Mouse (Mus musculus) gastrocnemius, postnatal 25 days (tissue): ENCODE data around the gene Ptpn21. TPM values are rescaled to one million over a fixed set of nuclear protein-coding genes. Genes with fewer than 3 reads are reported as not detected.

Experiments
- DNase-seq: peaks from one replicate; pipeline ENCODE4 v3.0.0; 2022
- long read RNA-seq, 2 experiments: library from polyadenylated mRNA; stranded (forward); transcript quantifications; one replicate each; pipeline ENCODE4 v2.0.0; 2021
- total RNA-seq, 2 experiments: library from RNA; stranded (reverse); gene quantifications; 1 replicate in 1 of 2; 2 replicates in 1 of 2; pipeline ENCODE4 v1.2.3; 2021

Gene Ptpn21
- 10 to 100 TPM; 21.4 to 31.3 TPM for total RNA-seq
- long read RNA-seq, experiment 1, partial matches to known transcripts, result 7 of 9 reads
- long read RNA-seq, experiment 1, other reads (novel, unspliced or antisense), result 2 of 9 reads
- long read RNA-seq, experiment 2, partial matches to known transcripts, result 5 of 5 reads
- long read RNA-seq, experiment 2, other reads (novel, unspliced or antisense), result 0 of 5 reads

- peak; percentile 68 for DNase-seq
These were observed at the start of gene Ptpn21 for GRCm38 (mm10) chr12:98736951-98737800. Gene Ptpn21 (minus strand): TSS chr12:98737405.

DNA sequence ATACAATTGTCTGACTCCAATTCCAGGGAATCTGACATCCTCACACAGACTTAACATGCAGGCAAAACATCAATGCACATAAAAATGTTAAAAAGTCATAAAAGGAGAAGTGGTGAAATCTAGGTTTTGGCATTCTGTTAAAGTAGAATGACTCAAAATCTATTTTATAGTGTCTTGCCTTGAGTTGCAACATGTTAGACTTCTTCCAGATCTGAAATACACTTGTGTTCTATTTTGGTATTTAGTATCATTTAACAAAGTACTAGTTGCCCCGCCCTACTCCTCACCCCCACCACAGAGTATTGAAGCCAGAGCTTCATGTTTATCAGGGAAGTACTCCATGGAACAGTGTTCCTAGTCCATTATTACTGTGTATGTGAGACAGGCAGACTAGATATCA, 47.0 kb upstream of the Ptpn21 start:
- DNase-seq, result no peak

DNA sequence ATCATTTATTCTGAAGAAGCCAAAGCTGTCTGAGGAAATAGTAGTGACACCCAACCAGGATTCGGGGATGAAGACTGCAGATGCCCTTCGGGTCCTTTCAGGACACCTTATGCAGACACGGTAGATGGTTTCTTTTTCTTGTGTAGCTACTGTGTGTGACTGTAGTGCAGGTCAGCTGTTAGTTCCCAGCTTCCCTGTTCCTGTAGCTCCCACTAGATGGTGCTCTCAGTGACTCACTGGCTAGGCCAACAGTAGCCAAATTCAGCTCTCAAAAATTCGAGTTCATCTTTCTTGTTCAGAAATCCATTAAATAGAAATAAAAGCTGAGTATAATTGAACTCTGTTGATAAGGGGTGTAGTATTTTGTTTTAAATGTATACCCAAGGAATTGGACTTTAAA, 41.9 kb upstream of the Ptpn21 start:
- no peak for DNase-seq

GRCm38 (mm10) chr12:98777509-98777908, 40.3 kb upstream of the Ptpn21 start:
- no peak for DNase-seq

DNA sequence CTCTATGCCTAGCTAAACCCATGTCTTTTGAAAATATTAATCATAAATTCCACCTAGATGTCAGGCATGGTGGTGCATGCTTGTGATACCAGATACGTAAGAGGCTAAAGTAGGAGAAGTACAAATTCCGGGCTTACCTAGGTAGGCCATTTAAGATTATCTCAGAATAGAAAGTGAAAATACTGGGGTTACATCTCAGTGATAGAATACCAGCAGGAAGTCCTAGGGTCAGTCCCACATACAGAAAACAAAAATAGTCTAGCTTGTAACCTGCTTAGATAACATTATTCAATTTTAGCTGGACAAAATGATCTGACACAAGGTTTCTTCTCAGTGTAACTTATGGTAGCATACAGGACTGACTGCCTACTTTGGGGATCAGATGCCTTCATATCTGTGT, 29.0 kb upstream of the Ptpn21 start:
- DNase-seq, result no peak

GRCm38 (mm10) chr12:98759700-98760099, 22.5 kb upstream of the Ptpn21 start:
- no peak for DNase-seq

DNA sequence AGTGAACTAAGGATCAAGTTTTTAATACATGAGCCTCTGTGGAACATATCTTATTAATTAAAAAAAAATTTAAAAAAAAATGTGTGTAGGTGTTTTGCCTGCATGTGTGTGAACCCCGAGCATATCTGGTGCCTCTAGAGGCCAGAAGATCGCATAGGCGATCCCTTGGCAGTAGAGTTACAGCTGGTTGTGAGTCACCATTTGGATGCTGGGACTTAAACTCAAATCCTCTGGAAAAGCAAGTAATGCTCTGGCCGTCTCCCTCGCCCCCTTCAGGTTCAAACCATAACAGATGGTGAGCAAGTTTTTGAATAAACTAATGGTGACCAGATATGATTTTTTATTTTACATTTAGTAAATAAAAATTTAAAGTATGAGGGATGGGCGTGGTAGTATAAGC, 20.4 kb upstream of the Ptpn21 start:
- DNase-seq, result no peak

DNA sequence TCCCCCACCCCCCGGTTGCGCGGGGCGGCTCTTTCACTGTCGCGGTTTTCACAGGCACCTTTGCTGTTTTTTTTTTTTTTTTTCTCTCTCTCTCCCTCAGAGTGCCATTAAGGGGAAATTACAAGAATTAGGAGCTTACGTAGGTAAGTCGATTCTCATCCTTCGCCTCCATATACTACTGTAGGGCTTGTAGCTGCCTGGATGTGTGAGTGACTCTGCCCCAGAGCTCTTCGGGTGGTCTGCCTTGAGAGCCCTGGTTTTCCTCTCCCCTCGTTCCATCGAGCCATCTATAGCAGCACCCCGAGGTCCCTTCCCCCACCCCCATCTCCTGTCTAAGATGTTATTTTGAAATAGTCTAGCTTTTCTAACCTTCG, 10.2 kb upstream of the Ptpn21 start:
- DNase-seq, result no peak

DNA sequence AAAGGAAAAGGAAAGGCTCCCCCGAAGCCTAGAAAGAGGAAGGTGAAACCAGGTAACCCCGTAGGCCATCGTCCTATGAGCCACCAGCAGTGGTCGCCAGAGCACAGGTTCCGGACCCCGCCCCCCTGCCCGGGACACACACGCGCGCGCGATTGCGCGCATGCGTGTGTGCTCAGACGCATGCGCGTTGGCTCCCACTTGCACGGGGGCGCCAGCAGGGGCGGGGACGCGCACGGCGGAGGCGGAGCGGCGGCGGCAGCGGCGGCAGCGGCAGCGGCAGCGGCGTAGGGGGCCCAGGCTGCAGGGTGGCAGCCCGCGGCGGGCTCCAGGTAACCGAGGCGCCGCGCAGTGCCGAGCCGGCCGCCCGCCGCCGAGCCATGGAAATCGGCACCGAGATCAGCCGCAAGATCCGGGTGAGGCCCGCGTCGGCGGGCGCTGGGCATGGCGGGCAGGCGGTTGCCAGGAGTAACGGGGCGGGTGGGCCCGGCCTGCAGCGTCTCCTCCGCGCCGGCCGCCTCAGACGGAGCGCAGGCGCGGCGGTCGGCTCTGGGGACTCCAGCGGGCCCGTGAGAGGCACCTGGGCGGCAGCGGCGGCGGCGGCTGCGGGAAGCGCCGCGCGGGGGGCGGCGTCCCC, 9.7 kb upstream of the Ptpn21 start, which contains the start of gene Zc3h14:
Gene Zc3h14, plus strand, starts transcription at position 219 of the 634 bp plus-strand sequence.
- peak; percentile 91 for DNase-seq

GRCm38 (mm10) chr12:98746131-98746530, 8.9 kb upstream of the Ptpn21 start:
- DNase-seq, result peak; percentile 28

GRCm38 (mm10) chr12:98745626-98746025, 8.4 kb upstream of the Ptpn21 start:
- no peak for DNase-seq

DNA sequence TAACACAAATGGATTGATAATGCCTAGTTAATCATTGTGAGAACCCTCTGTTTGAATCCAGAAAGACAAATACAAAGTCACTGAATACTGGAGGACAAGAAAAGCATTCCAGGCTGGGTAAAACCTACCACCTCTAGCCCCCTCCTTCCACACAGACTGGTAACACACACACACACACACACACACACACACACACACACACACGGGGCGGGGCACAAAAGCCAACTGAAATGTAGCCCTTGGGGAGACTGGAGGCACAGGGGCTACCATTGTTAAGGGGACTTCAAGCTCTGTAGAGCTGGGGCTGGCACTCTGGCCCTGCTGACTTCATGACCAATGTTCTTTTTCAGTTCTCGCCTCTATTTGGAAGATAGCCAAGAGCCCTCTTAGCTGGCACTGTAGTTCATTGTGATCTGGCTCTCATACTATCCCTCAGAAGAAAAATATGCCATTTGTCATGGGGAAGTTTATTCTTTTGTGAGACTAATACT, 3.9 kb upstream of the Ptpn21 start:
- DNase-seq, result no peak

DNA sequence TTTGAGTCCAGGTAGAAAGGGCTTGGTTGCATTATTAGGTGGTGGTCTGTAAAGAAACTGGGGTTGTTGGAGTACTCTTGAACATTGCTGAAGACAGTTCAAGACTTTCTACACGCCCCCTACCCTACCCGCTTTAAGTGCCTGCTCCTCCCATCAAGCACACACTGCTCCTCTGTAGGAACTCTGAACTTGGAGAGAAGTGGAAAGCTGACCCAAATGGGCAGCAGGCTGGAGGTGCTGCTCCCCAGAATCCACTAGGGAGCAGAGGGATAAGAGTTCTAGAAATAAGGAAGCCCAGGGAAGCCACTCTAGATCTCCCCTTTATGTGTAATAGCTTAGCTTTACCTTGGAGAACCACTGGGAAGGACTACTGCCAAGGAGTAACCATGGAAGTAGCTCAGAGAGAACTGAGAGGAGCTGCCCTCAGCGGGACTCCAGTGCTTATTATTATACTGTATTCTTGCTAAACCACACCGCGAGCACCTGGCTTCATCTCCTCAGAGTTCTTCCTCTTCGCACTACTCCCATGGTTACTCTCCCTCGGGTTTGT, 671 bp upstream of the Ptpn21 start:
- DNase-seq, result no peak

GRCm38 (mm10) chr12:98734880-98735801, 2.1 kb downstream of the Ptpn21 start:
- no peak for DNase-seq

DNA sequence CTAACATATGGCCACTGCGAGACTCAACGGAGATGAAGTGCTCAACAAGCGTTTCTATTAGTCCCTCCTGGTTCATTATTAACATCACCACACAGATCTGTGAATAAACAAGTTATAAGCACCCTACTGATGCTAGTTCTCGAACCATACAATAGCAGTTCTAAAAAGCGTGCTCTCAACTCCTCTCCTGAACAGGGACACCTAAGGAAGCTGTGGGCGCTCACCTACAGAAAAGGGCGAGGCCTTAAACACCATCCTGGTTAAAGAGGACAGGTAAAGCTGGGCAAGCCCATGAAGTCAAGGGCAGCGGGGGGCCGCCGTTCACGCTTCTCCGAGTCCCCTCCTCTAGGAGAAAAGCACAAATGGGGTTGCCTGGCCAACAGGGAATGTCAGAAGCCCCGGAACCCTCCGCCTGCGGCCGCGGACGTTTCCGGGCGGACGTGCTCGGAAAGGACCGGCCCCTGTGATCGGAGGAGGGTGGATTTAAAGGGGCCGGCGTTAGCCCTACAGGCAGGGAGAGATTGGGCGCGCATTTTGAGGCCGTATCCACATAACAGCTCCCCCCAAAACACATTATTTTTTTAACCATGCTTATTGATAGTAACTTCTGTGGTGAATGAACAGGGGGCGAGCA, 2.8 kb downstream of the Ptpn21 start:
- peak; percentile 77 for DNase-seq

- no peak for DNase-seq
These were observed 3.4 kb downstream of the Ptpn21 start for GRCm38 (mm10) chr12:98733776-98734175.

GRCm38 (mm10) chr12:98733165-98733564, 4.0 kb downstream of the Ptpn21 start:
- no peak for DNase-seq

- no peak for DNase-seq
These were observed 6.5 kb downstream of the Ptpn21 start for GRCm38 (mm10) chr12:98730682-98731081.

DNA sequence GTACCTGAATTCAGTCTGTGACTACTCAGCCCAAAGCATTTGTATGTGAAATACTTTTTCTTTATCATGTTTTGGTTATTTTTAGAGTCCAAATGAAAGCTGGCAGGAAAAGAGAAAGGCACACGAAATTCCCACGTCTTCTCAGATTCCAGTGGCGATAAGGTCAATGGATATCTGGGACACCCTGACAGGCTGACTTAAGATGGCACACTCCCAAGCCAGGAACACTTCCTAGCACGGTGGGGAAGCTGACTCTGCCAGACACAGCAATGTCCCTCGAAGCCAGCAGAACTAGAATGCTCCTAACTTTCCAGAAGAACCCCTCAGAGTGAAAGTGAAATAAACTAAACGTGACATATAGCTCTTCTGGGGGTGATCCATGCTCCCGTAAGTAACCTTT, 10.0 kb downstream of the Ptpn21 start:
- DNase-seq, result no peak

DNA sequence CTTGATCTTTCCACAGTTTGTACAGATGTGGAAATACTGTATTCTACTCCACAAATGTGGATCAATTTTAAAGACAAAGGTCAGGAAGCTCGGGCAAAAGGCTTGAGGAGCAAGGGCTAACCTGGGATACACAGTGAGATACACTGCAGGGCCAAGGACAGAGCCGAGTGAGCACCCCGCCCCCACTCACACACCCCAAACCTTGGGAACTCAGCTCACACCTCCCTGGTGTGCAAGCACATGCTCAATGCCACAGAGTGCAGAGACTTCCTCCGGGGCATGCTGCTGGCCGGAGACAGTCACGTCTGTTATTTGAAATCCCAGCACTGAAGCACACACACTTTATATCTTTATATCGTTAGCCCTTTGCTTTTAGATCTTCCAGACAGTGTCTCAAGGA, 11.1 kb downstream of the Ptpn21 start:
- DNase-seq, result no peak

- DNase-seq, result no peak
These were observed 12.2 kb downstream of the Ptpn21 start for GRCm38 (mm10) chr12:98724976-98725375.
